Mouse (Mus musculus): ENCODE data around the gene Atf1. TPM values are rescaled to one million over a fixed set of nuclear protein-coding genes. Genes with fewer than 3 reads are reported as not detected.

The Atf1 gene
- polyA plus RNA-seq (2012; fragmentation: generic; extraction: Trizol) = 21.9 TPM

GRCm38 (mm10) chr15:100227663-100228534 is at the start of gene Atf1:
Atf1 (plus strand) TSS chr15:100227819.
- Histone ChIP-seq H3K27me3 (ENCODE audit: control insufficient read depth, insufficient read depth, insufficient read length) (no peaks in the 10 kb centered on the region), H3K4me3 (peak within 1 kb of the TSS; percentile 42), H3K36me3 (ENCODE audit: control insufficient read depth, insufficient read depth) (peaks cover 3% of the 10 kb centered on the region), H3K79me2 (ENCODE audit: control insufficient read depth, insufficient read depth) (peaks cover 46% of the 10 kb centered on the region), H3ac (ENCODE audit: control insufficient read depth, insufficient read length) (peak within 1 kb of the TSS; percentile 98), H3K4me2 (ENCODE audit: low read depth) (peak within 1 kb of the TSS; percentile 85)
- peak in 1 of 3 experiments; percentile 43 for TF ChIP-seq MYOG (IDR thresholded peaks at IDR 0.05; ENCODE audit: control insufficient read depth in 1 of 3, insufficient read depth in 1 of 3, insufficient read length in 2 of 3, low read depth in 2 of 3)
- TF ChIP-seq POLR2AphosphoS2 (IDR thresholded peaks at IDR 0.05; ENCODE audit: insufficient read length, low read depth) = peak; percentile 97
- no peak for TF ChIP-seq SRF (IDR thresholded peaks at IDR 0.05; ENCODE audit: control insufficient read depth, insufficient read length, low read depth)
- peak in 1 of 3 experiments; percentile 47 for TF ChIP-seq MYOD1 (IDR thresholded peaks at IDR 0.05; ENCODE audit: control insufficient read depth in 1 of 3, insufficient read length in 2 of 3, low read depth in 2 of 3)
- TF ChIP-seq E2F4 (IDR thresholded peaks at IDR 0.05; ENCODE audit: insufficient read depth) = peak; percentile 26
- peak; percentile 92 for TF ChIP-seq POLR2A (IDR thresholded peaks at IDR 0.05; ENCODE audit: insufficient read length, low read depth)
- peak; percentile 47 for TF ChIP-seq TCF3 (IDR thresholded peaks at IDR 0.05; ENCODE audit: insufficient read length, low read depth)
- TF ChIP-seq USF1 (IDR thresholded peaks at IDR 0.05; ENCODE audit: low read depth) = peak; percentile 88
- no peak for TF ChIP-seq CEBPB (IDR thresholded peaks at IDR 0.05; ENCODE audit: insufficient read depth, poor library complexity, severe bottlenecking)

GRCm38 (mm10) chr15:100178487-100178886 is 49.1 kb upstream of the Atf1 start:
- TF ChIP-seq POLR2A (IDR thresholded peaks at IDR 0.05; ENCODE audit: insufficient read length, low read depth) (no peak), USF1 (IDR thresholded peaks at IDR 0.05; ENCODE audit: low read depth) (no peak), TCF3 (IDR thresholded peaks at IDR 0.05; ENCODE audit: insufficient read length, low read depth) (no peak), CEBPB (IDR thresholded peaks at IDR 0.05; ENCODE audit: insufficient read depth, poor library complexity, severe bottlenecking) (no peak), TCF12 (IDR thresholded peaks at IDR 0.05; ENCODE audit: insufficient read depth, poor library complexity, severe bottlenecking) (no peak), SRF (IDR thresholded peaks at IDR 0.05; ENCODE audit: control insufficient read depth, insufficient read length, low read depth) (no peak), E2F4 (IDR thresholded peaks at IDR 0.05; ENCODE audit: insufficient read depth) (no peak), MAX (IDR thresholded peaks at IDR 0.05; ENCODE audit: low read depth) (no peak), MYOD1 (IDR thresholded peaks at IDR 0.05; ENCODE audit: control insufficient read depth in 1 of 3, insufficient read length in 2 of 3, low read depth in 2 of 3) (no peak), MYOG (IDR thresholded peaks at IDR 0.05; ENCODE audit: control insufficient read depth in 1 of 3, insufficient read depth in 1 of 3, insufficient read length in 2 of 3, low read depth in 2 of 3) (no peak), REST (IDR thresholded peaks at IDR 0.05; ENCODE audit: insufficient read depth, insufficient read length) (no peak), POLR2AphosphoS2 (IDR thresholded peaks at IDR 0.05; ENCODE audit: insufficient read length, low read depth) (no peak)
- no peak overlapping the region for H3K4me2 ChIP-seq (ENCODE audit: low read depth)
- H3K27me3 ChIP-seq (ENCODE audit: control insufficient read depth, insufficient read depth, insufficient read length) = no peaks in the 10 kb centered on the region
- peaks cover 33% of the 10 kb centered on the region for H3K36me3 ChIP-seq (ENCODE audit: control insufficient read depth, insufficient read depth)
- H3ac ChIP-seq (ENCODE audit: control insufficient read depth, insufficient read length) = no peak overlapping the region
- H3K79me2 ChIP-seq (ENCODE audit: control insufficient read depth, insufficient read depth) = no peaks in the 10 kb centered on the region
- H3K4me3 ChIP-seq = no peak overlapping the region

GRCm38 (mm10) chr15:100179685-100180084 is 47.9 kb upstream of the Atf1 start:
- Histone ChIP-seq H3K4me3 (no peak overlapping the region), H3K4me2 (ENCODE audit: low read depth) (no peak overlapping the region), H3ac (ENCODE audit: control insufficient read depth, insufficient read length) (no peak overlapping the region), H3K79me2 (ENCODE audit: control insufficient read depth, insufficient read depth) (no peaks in the 10 kb centered on the region), H3K36me3 (ENCODE audit: control insufficient read depth, insufficient read depth) (peaks cover 34% of the 10 kb centered on the region), H3K27me3 (ENCODE audit: control insufficient read depth, insufficient read depth, insufficient read length) (no peaks in the 10 kb centered on the region)
- TF ChIP-seq REST (IDR thresholded peaks at IDR 0.05; ENCODE audit: insufficient read depth, insufficient read length) (no peak), MYOG (IDR thresholded peaks at IDR 0.05; ENCODE audit: control insufficient read depth in 1 of 3, insufficient read depth in 1 of 3, insufficient read length in 2 of 3, low read depth in 2 of 3) (no peak), USF1 (IDR thresholded peaks at IDR 0.05; ENCODE audit: low read depth) (no peak), SRF (IDR thresholded peaks at IDR 0.05; ENCODE audit: control insufficient read depth, insufficient read length, low read depth) (no peak), MAX (IDR thresholded peaks at IDR 0.05; ENCODE audit: low read depth) (no peak), POLR2A (IDR thresholded peaks at IDR 0.05; ENCODE audit: insufficient read length, low read depth) (no peak), TCF12 (IDR thresholded peaks at IDR 0.05; ENCODE audit: insufficient read depth, poor library complexity, severe bottlenecking) (no peak), E2F4 (IDR thresholded peaks at IDR 0.05; ENCODE audit: insufficient read depth) (no peak), POLR2AphosphoS2 (IDR thresholded peaks at IDR 0.05; ENCODE audit: insufficient read length, low read depth) (no peak), TCF3 (IDR thresholded peaks at IDR 0.05; ENCODE audit: insufficient read length, low read depth) (no peak)

GRCm38 (mm10) chr15:100180221-100180620 is 47.4 kb upstream of the Atf1 start:
- TF ChIP-seq POLR2A (IDR thresholded peaks at IDR 0.05; ENCODE audit: insufficient read length, low read depth) (no peak), REST (IDR thresholded peaks at IDR 0.05; ENCODE audit: insufficient read depth, insufficient read length) (no peak), SRF (IDR thresholded peaks at IDR 0.05; ENCODE audit: control insufficient read depth, insufficient read length, low read depth) (no peak), MYOG (IDR thresholded peaks at IDR 0.05; ENCODE audit: control insufficient read depth in 1 of 3, insufficient read depth in 1 of 3, insufficient read length in 2 of 3, low read depth in 2 of 3) (no peak), MAX (IDR thresholded peaks at IDR 0.05; ENCODE audit: low read depth) (no peak), MYOD1 (IDR thresholded peaks at IDR 0.05; ENCODE audit: control insufficient read depth in 1 of 3, insufficient read length in 2 of 3, low read depth in 2 of 3) (no peak), USF1 (IDR thresholded peaks at IDR 0.05; ENCODE audit: low read depth) (no peak)
- no peaks in the 10 kb centered on the region for H3K79me2 ChIP-seq (ENCODE audit: control insufficient read depth, insufficient read depth)
- H3K27me3 ChIP-seq (ENCODE audit: control insufficient read depth, insufficient read depth, insufficient read length) = no peaks in the 10 kb centered on the region
- peaks cover 36% of the 10 kb centered on the region for H3K36me3 ChIP-seq (ENCODE audit: control insufficient read depth, insufficient read depth)
- H3ac ChIP-seq (ENCODE audit: control insufficient read depth, insufficient read length) = no peak overlapping the region
- H3K4me2 ChIP-seq (ENCODE audit: low read depth) = no peak overlapping the region
- H3K4me3 ChIP-seq = no peak overlapping the region

Data from myocyte (in vitro differentiated cells).